Mouse (Mus musculus): Measurements from ENCODE around the gene Rnf31. TPM values are rescaled to one million over a fixed set of nuclear protein-coding genes. Genes with fewer than 3 reads are reported as not detected.

Rnf31 gene
- polyA plus RNA-seq, 1 experiment = 24.7 TPM

GRCm38 (mm10) chr14:55584702-55585565 lies 6.6 kb upstream of the Rnf31 start, which contains the start of gene Emc9:
Emc9 (minus strand) TSS chr14:55585302.
- H3K4me1 ChIP-seq (ENCODE audit: control insufficient read depth, insufficient read depth, low read length) = 0 out of 2 replicates have a peak, but pooled peaks cover 2% of the 10 kb centered on the region

GRCm38 (mm10) chr14:55585566-55585960 lies 5.9 kb upstream of the Rnf31 start:
- Histone ChIP-seq H3K4me3 (ENCODE audit: insufficient read depth, low read length) (no peak overlapping the region), H3K27ac (ENCODE audit: insufficient read depth, low read length) (no peak overlapping the region)

More at GRCm38 (mm10) chr14:55584702-55585565, 6.6 kb upstream of the Rnf31 start, which contains the start of gene Emc9:
- peak within 1 kb of the TSS; percentile 73 for H3K4me3 ChIP-seq (ENCODE audit: insufficient read depth, low read length)
- TF ChIP-seq POLR2A (IDR thresholded peaks at IDR 0.05; ENCODE audit: low read depth, low read length) (peak; percentile 85), CTCF (IDR thresholded peaks at IDR 0.05; ENCODE audit: borderline replicate concordance, insufficient read depth, low read length) (no peak)
- H3K27ac ChIP-seq (ENCODE audit: insufficient read depth, low read length) = no peak within 1 kb of the TSS

GRCm38 (mm10) chr14:55586149-55586548 lies 5.4 kb upstream of the Rnf31 start:
- Histone ChIP-seq H3K4me3 (ENCODE audit: insufficient read depth, low read length) (no peak overlapping the region), H3K27ac (ENCODE audit: insufficient read depth, low read length) (no peak overlapping the region), H3K4me1 (ENCODE audit: control insufficient read depth, insufficient read depth, low read length) (0 out of 2 replicates have a peak, but pooled peaks cover 4% of the 10 kb centered on the region)
- TF ChIP-seq POLR2A (IDR thresholded peaks at IDR 0.05; ENCODE audit: low read depth, low read length) = no peak
- TF ChIP-seq CTCF (IDR thresholded peaks at IDR 0.05; ENCODE audit: borderline replicate concordance, insufficient read depth, low read length) = no peak

More at GRCm38 (mm10) chr14:55585566-55585960, 5.9 kb upstream of the Rnf31 start:
- TF ChIP-seq POLR2A (IDR thresholded peaks at IDR 0.05; ENCODE audit: low read depth, low read length) = no peak
- TF ChIP-seq CTCF (IDR thresholded peaks at IDR 0.05; ENCODE audit: borderline replicate concordance, insufficient read depth, low read length) = no peak
- 0 out of 2 replicates have a peak, but pooled peaks cover 4% of the 10 kb centered on the region for H3K4me1 ChIP-seq (ENCODE audit: control insufficient read depth, insufficient read depth, low read length)

- no peak overlapping the region for H3K27ac ChIP-seq (ENCODE audit: insufficient read depth, low read length)
- 0 out of 2 replicates have a peak, but pooled peaks cover 4% of the 10 kb centered on the region for H3K4me1 ChIP-seq (ENCODE audit: control insufficient read depth, insufficient read depth, low read length)
- no peak overlapping the region for H3K4me3 ChIP-seq (ENCODE audit: insufficient read depth, low read length)
- TF ChIP-seq POLR2A (IDR thresholded peaks at IDR 0.05; ENCODE audit: low read depth, low read length) (no peak), CTCF (IDR thresholded peaks at IDR 0.05; ENCODE audit: borderline replicate concordance, insufficient read depth, low read length) (no peak)
These were observed 2.2 kb upstream of the Rnf31 start for GRCm38 (mm10) chr14:55589271-55589670.

GRCm38 (mm10) chr14:55589771-55590448 lies 1.6 kb upstream of the Rnf31 start:
- 0 out of 2 replicates have a peak, but pooled peaks cover 4% of the 10 kb centered on the region for H3K4me1 ChIP-seq (ENCODE audit: control insufficient read depth, insufficient read depth, low read length)
- TF ChIP-seq CTCF (IDR thresholded peaks at IDR 0.05; ENCODE audit: borderline replicate concordance, insufficient read depth, low read length) (no peak), POLR2A (IDR thresholded peaks at IDR 0.05; ENCODE audit: low read depth, low read length) (no peak)
- H3K27ac ChIP-seq (ENCODE audit: insufficient read depth, low read length) = 0 out of 2 replicates have a peak overlapping the region, but pooled peaks have one; percentile 32
- peak overlapping the region; percentile 96 for H3K4me3 ChIP-seq (ENCODE audit: insufficient read depth, low read length)

- TF ChIP-seq POLR2A (IDR thresholded peaks at IDR 0.05; ENCODE audit: low read depth, low read length) (peak; percentile 83), CTCF (IDR thresholded peaks at IDR 0.05; ENCODE audit: borderline replicate concordance, insufficient read depth, low read length) (no peak)
- Histone ChIP-seq H3K4me3 (ENCODE audit: insufficient read depth, low read length) (peak within 1 kb of the TSS; percentile 96), H3K27ac (ENCODE audit: insufficient read depth, low read length) (peak within 1 kb of the TSS; percentile 92), H3K4me1 (ENCODE audit: control insufficient read depth, insufficient read depth, low read length) (0 out of 2 replicates have a peak, but pooled peaks cover 4% of the 10 kb centered on the region)
These were observed 669 bp upstream of the Rnf31 start, which contains the start of gene Psme2 for GRCm38 (mm10) chr14:55590748-55591330. Psme2 (minus strand) TSS chr14:55591113.

GRCm38 (mm10) chr14:55592226-55592625 lies 718 bp downstream of the Rnf31 start:
- H3K27ac ChIP-seq (ENCODE audit: insufficient read depth, low read length) = no peak overlapping the region
- peak overlapping the region; percentile 78 for H3K4me3 ChIP-seq (ENCODE audit: insufficient read depth, low read length)
- TF ChIP-seq CTCF (IDR thresholded peaks at IDR 0.05; ENCODE audit: borderline replicate concordance, insufficient read depth, low read length) (no peak), POLR2A (IDR thresholded peaks at IDR 0.05; ENCODE audit: low read depth, low read length) (no peak)
- H3K4me1 ChIP-seq (ENCODE audit: control insufficient read depth, insufficient read depth, low read length) = 0 out of 2 replicates have a peak, but pooled peaks cover 4% of the 10 kb centered on the region

- TF ChIP-seq POLR2A (IDR thresholded peaks at IDR 0.05; ENCODE audit: low read depth, low read length) (no peak), CTCF (IDR thresholded peaks at IDR 0.05; ENCODE audit: borderline replicate concordance, insufficient read depth, low read length) (no peak)
- no peak overlapping the region for H3K27ac ChIP-seq (ENCODE audit: insufficient read depth, low read length)
- H3K4me1 ChIP-seq (ENCODE audit: control insufficient read depth, insufficient read depth, low read length) = no peaks in the 10 kb centered on the region
- no peak overlapping the region for H3K4me3 ChIP-seq (ENCODE audit: insufficient read depth, low read length)
These were observed 4.7 kb downstream of the Rnf31 start for GRCm38 (mm10) chr14:55596036-55596690.
